Mouse (Mus musculus) MEL (cell line): ENCODE measurements around the gene Gm49394. TPM values are rescaled to one million over a fixed set of nuclear protein-coding genes. Genes with fewer than 3 reads are reported as not detected.

ENCODE experiments used
- DNase-seq: peaks from one replicate; pipeline ENCODE4 v3.0.0; 2011; ENCODE audit warnings: low read depth, low spot score
- H3K27ac ChIP-seq: 2 replicates; pipeline ENCODE4 v1.5.1; 2012; ENCODE audit warnings: low read depth, mild to moderate bottlenecking, control low read depth, low read length, moderate library complexity; ENCODE audit not compliant: control insufficient read depth
- H3K27me3 ChIP-seq, 2 experiments: fragments of 150-350 bp in 1 of 2; sonication (generic) in 1 of 2; 2 replicates each; pipeline ENCODE4 v1.6.1; 2012; ENCODE audit warnings: low read length in 2 of 2, mild to moderate bottlenecking in 2 of 2, improper control_type of control experiment in 1 of 2, moderate library complexity in 1 of 2; ENCODE audit not compliant: insufficient read depth in 2 of 2, control insufficient read depth in 1 of 2
- H3K36me3 ChIP-seq, 2 experiments: 2 replicates each; pipeline ENCODE4 v1.6.1; 2012 to 2014; ENCODE audit warnings: low read length in 2 of 2, improper control_type of control experiment in 1 of 2, inconsistent platforms in 1 of 2, mild to moderate bottlenecking in 1 of 2; ENCODE audit not compliant: insufficient read depth in 2 of 2, control insufficient read depth in 1 of 2
- H3K4me1 ChIP-seq, 2 experiments: fragments of 150-350 bp in 1 of 2; sonication (generic) in 1 of 2; 2 replicates each; pipeline ENCODE4 v1.6.1; 2012; ENCODE audit warnings: low read length in 2 of 2, improper control_type of control experiment in 1 of 2, mild to moderate bottlenecking in 1 of 2; ENCODE audit not compliant: insufficient read depth in 2 of 2, control insufficient read depth in 1 of 2
- H3K4me3 ChIP-seq, 2 experiments: fragments of 150-350 bp in 1 of 2; sonication (generic) in 1 of 2; 2 replicates each; pipeline ENCODE4 v1.5.1; 2012; ENCODE audit warnings: low read depth in 2 of 2, low read length in 2 of 2, mild to moderate bottlenecking in 2 of 2, moderate library complexity in 2 of 2, control low read depth in 1 of 2, improper control_type of control experiment in 1 of 2; ENCODE audit not compliant: control insufficient read depth in 1 of 2, insufficient read depth in 1 of 2
- H3K79me2 ChIP-seq: 2 replicates; pipeline ENCODE4 v1.6.1; 2012; ENCODE audit warnings: mild to moderate bottlenecking, low read length, moderate library complexity; ENCODE audit not compliant: control insufficient read depth, poor library complexity, insufficient read depth
- H3K9ac ChIP-seq: 2 replicates; pipeline ENCODE4 v1.6.1; 2012; ENCODE audit warnings: low read depth, mild to moderate bottlenecking, control low read depth, low read length, moderate library complexity; ENCODE audit not compliant: control insufficient read depth, poor library complexity, severe bottlenecking
- H3K9me3 ChIP-seq: fragments of 150-350 bp; sonication (generic); replicated peaks from 2 replicates; pipeline ENCODE4 v1.6.1; 2012; ENCODE audit warnings: mild to moderate bottlenecking, low read length, improper control_type of control experiment, moderate library complexity; ENCODE audit not compliant: insufficient read depth
- CTCF ChIP-seq, 3 experiments: IDR thresholded peaks in 2 of 3; conservative IDR thresholded peaks in 1 of 3; 2 replicates each; pipeline ENCODE4 v1.5.1; 2011 to 2012; ENCODE audit warnings: low read length in 3 of 3, low read depth in 2 of 3, mild to moderate bottlenecking in 2 of 3, improper control_type of control experiment in 1 of 3, inconsistent platforms in 1 of 3, mixed read lengths in 1 of 3, moderate library complexity in 1 of 3; ENCODE audit not compliant: control insufficient read depth in 1 of 3, insufficient read depth in 1 of 3, poor library complexity in 1 of 3, severe bottlenecking in 1 of 3
- ELF1 ChIP-seq: IDR thresholded peaks from 2 replicates; pipeline ENCODE4 v1.6.1; 2014; ENCODE audit warnings: low read depth, mild to moderate bottlenecking, inconsistent platforms, low read length, improper control_type of control experiment, moderate library complexity
- GATA1 ChIP-seq: IDR thresholded peaks from 2 replicates; pipeline ENCODE4 v1.6.1; 2011; ENCODE audit warnings: low read depth, low read length, improper control_type of control experiment
- HCFC1 ChIP-seq: IDR thresholded peaks from 2 replicates; pipeline ENCODE4 v1.6.1; 2012; ENCODE audit warnings: low read depth, mild to moderate bottlenecking, inconsistent platforms, low read length, improper control_type of control experiment, moderate library complexity
- KAT2A ChIP-seq: conservative IDR thresholded peaks from 2 replicates; pipeline ENCODE4 v1.6.1; 2012; ENCODE audit warnings: low read depth, low read length, improper control_type of control experiment, inconsistent platforms
- MAFK ChIP-seq: IDR thresholded peaks from 2 replicates; pipeline ENCODE4 v1.6.1; 2011; ENCODE audit warnings: low read depth, mild to moderate bottlenecking, low read length, improper control_type of control experiment, borderline replicate concordance
- MAX ChIP-seq: IDR thresholded peaks from 2 replicates; pipeline ENCODE4 v1.6.1; 2011; ENCODE audit warnings: low read length, improper control_type of control experiment
- MAZ ChIP-seq: IDR thresholded peaks from 2 replicates; pipeline ENCODE4 v1.6.1; 2012; ENCODE audit warnings: low read depth, mild to moderate bottlenecking, inconsistent platforms, low read length, improper control_type of control experiment
- NRF1 ChIP-seq: IDR thresholded peaks from 2 replicates; pipeline ENCODE4 v1.6.1; 2014; ENCODE audit warnings: low read depth, mild to moderate bottlenecking, inconsistent platforms, low read length, improper control_type of control experiment, moderate library complexity; ENCODE audit not compliant: poor library complexity, insufficient read depth, severe bottlenecking
- POLR2A ChIP-seq, 2 experiments: IDR thresholded peaks; 2 replicates each; pipeline ENCODE4 v1.6.1; 2011 to 2012; ENCODE audit warnings: low read length in 2 of 2, mild to moderate bottlenecking in 2 of 2, control low read depth in 1 of 2, improper control_type of control experiment in 1 of 2, low read depth in 1 of 2, moderate library complexity in 1 of 2; ENCODE audit not compliant: control insufficient read depth in 1 of 2, insufficient read depth in 1 of 2, poor library complexity in 1 of 2
- POLR2AphosphoS2 ChIP-seq: IDR thresholded peaks from 2 replicates; pipeline ENCODE4 v1.6.1; 2011; ENCODE audit warnings: low read length, improper control_type of control experiment
- RAD21 ChIP-seq: IDR thresholded peaks from 2 replicates; pipeline ENCODE4 v1.6.1; 2011; ENCODE audit warnings: mild to moderate bottlenecking, low read depth, low read length, improper control_type of control experiment
- RCOR1 ChIP-seq: IDR thresholded peaks from 2 replicates; pipeline ENCODE4 v1.6.1; 2012; ENCODE audit warnings: low read depth, mild to moderate bottlenecking, inconsistent platforms, low read length, improper control_type of control experiment
- SMC3 ChIP-seq: IDR thresholded peaks from 2 replicates; pipeline ENCODE4 v1.6.1; 2011; ENCODE audit warnings: low read depth, low read length, improper control_type of control experiment
- TAL1 ChIP-seq: IDR thresholded peaks from 2 replicates; pipeline ENCODE4 v1.6.1; 2012; ENCODE audit warnings: mild to moderate bottlenecking, inconsistent platforms, low read length, moderate library complexity, mixed read lengths
- TBP ChIP-seq: IDR thresholded peaks from 2 replicates; pipeline ENCODE4 v1.8.0; 2011; ENCODE audit warnings: low read depth, low read length, improper control_type of control experiment
- TCF12 ChIP-seq: IDR thresholded peaks from 2 replicates; pipeline ENCODE4 v1.6.1; 2014; ENCODE audit warnings: low read depth, mild to moderate bottlenecking, inconsistent platforms, low read length, improper control_type of control experiment, moderate library complexity
- USF1 ChIP-seq: IDR thresholded peaks from 2 replicates; pipeline ENCODE4 v1.6.1; 2014; ENCODE audit warnings: low read depth, mild to moderate bottlenecking, inconsistent platforms, low read length, improper control_type of control experiment, moderate library complexity
- ZMIZ1 ChIP-seq: IDR thresholded peaks from 2 replicates; pipeline ENCODE4 v1.6.1; 2012; ENCODE audit warnings: low read depth, mild to moderate bottlenecking, inconsistent platforms, low read length, improper control_type of control experiment, moderate library complexity
- ZNF384 ChIP-seq: IDR thresholded peaks from 2 replicates; pipeline ENCODE4 v1.6.1; 2012; ENCODE audit warnings: low read depth, mild to moderate bottlenecking, inconsistent platforms, low read length, improper control_type of control experiment
- polyA plus RNA-seq, 2 experiments: library from polyadenylated mRNA; stranded (reverse) in 1 of 2; unstranded in 1 of 2; fragments of >175 nt in 1 of 2; fragments of >200 nt in 1 of 2; gene quantifications; 2 replicates each; pipeline versions ENCODE4 v1.2.1 to v1.2.4; 2012; ENCODE audit warnings: low replicate concordance in 2 of 2, low read depth in 1 of 2; ENCODE audit not compliant: insufficient read length in 2 of 2, insufficient read depth in 1 of 2, missing spikeins in 1 of 2
- total RNA-seq: library from RNA; depleted of rRNA; stranded (reverse); fragments of 300-350 nt; gene quantifications from 2 replicates; pipeline ENCODE4 v1.2.3, GENCODE M21; 2012

The Gm49394 gene
- total and polyA plus RNA-seq, 3 experiments: not detected

DNA sequence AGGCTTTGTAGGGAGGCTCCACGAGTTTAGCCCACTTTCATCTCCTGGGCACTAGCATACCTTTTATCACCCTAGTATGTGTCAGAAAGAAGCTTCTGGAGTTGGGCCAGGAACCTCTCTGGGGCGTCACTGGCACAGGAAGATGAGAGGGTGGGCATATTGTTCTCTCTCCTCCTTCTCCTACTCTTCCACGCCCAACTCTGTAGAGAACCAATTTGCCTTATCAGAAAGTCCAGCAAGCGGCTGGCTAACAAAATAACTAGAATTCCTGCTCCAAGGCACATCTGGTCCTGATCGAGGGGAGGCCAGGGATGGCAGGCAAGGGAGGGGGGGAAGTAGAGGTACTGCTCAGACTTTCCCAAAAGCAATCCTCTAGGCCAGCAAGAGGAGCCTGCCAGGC lies 24.7 kb downstream of the Gm49394 start:
- 0 out of 4 replicates have a peak, but pooled peaks cover 0 to 2% of the 10 kb centered on the region in 2 experiments for H3K27me3 ChIP-seq

DNA sequence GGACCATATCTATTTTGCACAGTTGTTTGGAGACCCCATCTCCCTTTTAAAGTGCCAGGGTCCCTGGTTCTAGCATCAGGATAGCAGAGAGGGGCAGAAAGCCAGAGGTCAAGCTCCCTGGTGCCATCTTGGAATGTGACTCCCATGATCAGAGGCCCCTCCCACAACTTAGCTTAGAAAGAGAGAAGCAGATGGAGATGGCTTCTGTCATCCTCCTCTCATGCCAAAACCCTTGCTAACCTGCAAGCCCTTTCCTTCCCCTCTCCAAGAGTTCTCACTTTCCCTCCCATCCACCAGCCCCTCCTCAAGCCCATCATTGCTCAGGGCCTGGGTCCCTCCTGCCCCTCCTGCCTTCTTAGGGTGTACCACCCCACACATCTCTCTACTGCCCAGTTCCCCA lies 33.6 kb downstream of the Gm49394 start:
- Histone ChIP-seq H3K79me2 (no peaks in the 10 kb centered on the region), H3K9ac (no peak overlapping the region), H3K27ac (no peak overlapping the region), H3K4me3 (no peak overlapping the region), H3K36me3 (no peaks in the 10 kb centered on the region), H3K4me1 (no peaks in the 10 kb centered on the region), H3K9me3 (no peaks in the 10 kb centered on the region), H3K27me3 (no peaks in the 10 kb centered on the region; a peak in 1 of 4 replicates)
- TF ChIP-seq USF1 (no peak), POLR2AphosphoS2 (no peak), CTCF (IDR thresholded peaks at IDR 0.05 in 2 of 3, conservative IDR thresholded peaks at IDR 0.05 in 1 of 3; ENCODE audit: control insufficient read depth in 1 of 3, insufficient read depth in 1 of 3, low read depth in 2 of 3, low read length in 3 of 3, poor library complexity in 1 of 3, severe bottlenecking in 1 of 3) (no peak), TAL1 (no peak), MAFK (no peak), TBP (no peak), SMC3 (no peak), POLR2A (IDR thresholded peaks at IDR 0.05; ENCODE audit: control insufficient read depth in 1 of 2, insufficient read depth in 1 of 2, low read depth in 1 of 2, low read length in 2 of 2, poor library complexity in 1 of 2) (no peak), KAT2A (no peak), TCF12 (no peak), NRF1 (no peak)
- DNase-seq: no peak

More for the DNA sequence above, 24.7 kb downstream of the Gm49394 start:
- no peak for TF ChIP-seq MAX
- no peak for TF ChIP-seq MAZ
- no peak for TF ChIP-seq ELF1
- TF ChIP-seq POLR2AphosphoS2: no peak
- TF ChIP-seq HCFC1: no peak
- TF ChIP-seq RCOR1: no peak
- no peak for TF ChIP-seq ZNF384
- TF ChIP-seq RAD21: no peak
- TF ChIP-seq GATA1: no peak
- no peak for TF ChIP-seq ZMIZ1
- TF ChIP-seq TBP: no peak
- Histone ChIP-seq H3K9me3 (no peaks in the 10 kb centered on the region), H3K9ac (no peak overlapping the region), H3K79me2 (no peaks in the 10 kb centered on the region), H3K4me1 (no peaks in the 10 kb centered on the region), H3K27ac (no peak overlapping the region), H3K4me3 (no peak overlapping the region), H3K36me3 (no peaks in the 10 kb centered on the region)
- no peak for DNase-seq
